Mouse (Mus musculus): ENCODE results near the gene Prr18.

GRCm38 (mm10) chr17:8357498-8357897 is 20.2 kb downstream of the Prr18 start:
- no peak for TF ChIP-seq CTCF (IDR thresholded peaks at IDR 0.05; ENCODE audit: low read depth)
- no peak for TF ChIP-seq EP300 (IDR thresholded peaks at IDR 0.05; ENCODE audit: low read depth)

Measured in heart, postnatal 0 days (tissue).